ENCODE assay signal across 21 mouse cellular contexts in genomic region chr4:116666625-116667024, GRCm38 (mm10). TPM values are rescaled to one million over a fixed set of nuclear protein-coding genes. Genes with fewer than 3 reads are reported as not detected.
DNase-seq lines count a peak whose midpoint lies in the region; TF ChIP-seq lines count a peak whose summit lies in the region.
"Had no signal": no experiment of that assay in that cellular context is flagged by ENCODE, and none has a peak within 500 bp of the region (broad histone marks: within the 10 kb centered on the region; RNA-seq: fewer than 3 reads in every experiment).

No protein-coding gene starts in this region.

- no peaks in the 10 kb centered on the region for H3K27me3 ChIP-seq in C2C12 (ENCODE audit: control insufficient read depth, insufficient read depth, insufficient read length)
- H3K27me3 ChIP-seq: embryonic facial prominence, embryonic 13.5 days; forebrain, embryonic 12.5 days; hindbrain, embryonic 13.5 days; intestine, embryonic 15.5 days; Patski had no signal

- peak; percentile 89 for DNase-seq in heart, adult 11 months
- no peak for DNase-seq in heart, postnatal 10 days
- DNase-seq in brain, embryonic 14.5 days (ENCODE audit: low read depth) = peak; percentile 29
- DNase-seq in left cerebral cortex, adult 18-20 months (ENCODE audit: low spot score in 2 of 2) = no peak
- DNase-seq in kidney, adult 11 months = no peak
- no peak for DNase-seq in urinary bladder, postnatal 25 days (ENCODE audit: low spot score)
- DNase-seq: adrenal gland, postnatal 14 days; B cell, adult 2 months; cerebellum, adult 11-12 months; cerebellum, adult 9-10 months; cerebellum, postnatal 36 days; gastrocnemius, postnatal 36 days; heart, adult 18-20 months; heart, postnatal 14 days had no signal

- peak overlapping the region; percentile 30 for H3ac ChIP-seq in C2C12 (ENCODE audit: control insufficient read depth, insufficient read length, low read depth)

- H3K79me2 ChIP-seq in C2C12 (ENCODE audit: control insufficient read depth, insufficient read depth) = no peaks in the 10 kb centered on the region

- intact Hi-C loops in heart, postnatal 10 days (cut with DNase I) = no loop called here

- no peak for TF ChIP-seq POLR2A in brain, embryonic 14.5 days (IDR thresholded peaks at IDR 0.05; ENCODE audit: borderline replicate concordance, extremely low read depth, insufficient read depth, insufficient read length, poor library complexity, severe bottlenecking)

- TF ChIP-seq CTCF in C2C12 (IDR thresholded peaks at IDR 0.05; ENCODE audit: control insufficient read depth, insufficient read depth, insufficient read length) = no peak
- no peak for TF ChIP-seq CTCF in brain, embryonic 14.5 days (IDR thresholded peaks at IDR 0.05; ENCODE audit: borderline replicate concordance, extremely low read depth, insufficient read depth, insufficient read length)

- no peak overlapping the region for H3K4me3 ChIP-seq in C2C12 (ENCODE audit: insufficient read depth, poor library complexity, severe bottlenecking)
- H3K4me3 ChIP-seq: embryonic facial prominence, embryonic 13.5 days; forebrain, embryonic 12.5 days; heart, embryonic 10.5 days; hindbrain, embryonic 13.5 days; intestine, embryonic 15.5 days had no signal

- H3K79me3 ChIP-seq in C2C12 (ENCODE audit: low read depth) = no peaks in the 10 kb centered on the region

- no peaks in the 10 kb centered on the region for H3K36me3 ChIP-seq in C2C12 (ENCODE audit: control insufficient read depth, insufficient read depth)
- H3K36me3 ChIP-seq: embryonic facial prominence, embryonic 13.5 days; forebrain, embryonic 12.5 days; heart, embryonic 10.5 days; hindbrain, embryonic 13.5 days; intestine, embryonic 15.5 days had no signal

TF ChIP-seq in C2C12, 6 proteins besides CTCF, POLR2A, EP300 and RAD21:
- TF ChIP-seq MYOD1 (IDR thresholded peaks at IDR 0.05; ENCODE audit: control insufficient read depth, insufficient read length, low read depth) (peak; percentile 78), FOSL1 (IDR thresholded peaks at IDR 0.05; ENCODE audit: insufficient read depth, low read length, poor library complexity, severe bottlenecking) (no peak)

RNA-seq across cellular contexts. Expression of gene Akr1a1, which starts 15.1 kb away (rescaled TPM):
- total RNA-seq in heart, postnatal 10 days (2021) = 100 to 1,000 TPM; 419 to 457 TPM
- polyA plus RNA-seq in C2C12 (2012; fragmentation: generic; extraction: Trizol) = 737 TPM
- 573 and 658 TPM in 2 replicates for polyA plus RNA-seq in brain, embryonic 14.5 days (2012; rRNA removed)
- 100 to 1,000 TPM; 419 to 426 TPM for total RNA-seq in left cerebral cortex, adult 18-20 months (2021)

RNA-seq across cellular contexts. Expression of gene Prdx1, which starts 18.7 kb away (rescaled TPM):
- total RNA-seq in heart, postnatal 10 days (2021) = 100 to 1,000 TPM; 420 to 430 TPM
- 459 TPM for polyA plus RNA-seq in C2C12 (2012; fragmentation: generic; extraction: Trizol)
- polyA plus RNA-seq in brain, embryonic 14.5 days (2012; rRNA removed) = 148 and 177 TPM in 2 replicates
- total RNA-seq in left cerebral cortex, adult 18-20 months (2021) = 100 to 1,000 TPM; 145 to 162 TPM

RNA-seq across cellular contexts. Expression of gene Nasp, which starts 38.9 kb away (rescaled TPM):
- total RNA-seq in heart, postnatal 10 days (2021) = 10 to 100 TPM; 46.4 to 53.6 TPM
- 79.1 TPM for polyA plus RNA-seq in C2C12 (2012; fragmentation: generic; extraction: Trizol)
- polyA plus RNA-seq in brain, embryonic 14.5 days (2012; rRNA removed) = 94.4 and 113 TPM in 2 replicates
- 10 to 100 TPM; 24.4 to 30.2 TPM for total RNA-seq in left cerebral cortex, adult 18-20 months (2021)

RNA-seq across cellular contexts. Expression of gene Mmachc, which starts 41.6 kb away (rescaled TPM):
- total RNA-seq in heart, postnatal 10 days (2021) = 10 to 100 TPM; 32.8 to 40.0 TPM
- 12.5 TPM for polyA plus RNA-seq in C2C12 (2012; fragmentation: generic; extraction: Trizol)
- 21.4 and 21.7 TPM in 2 replicates for polyA plus RNA-seq in brain, embryonic 14.5 days (2012; rRNA removed)
- total RNA-seq in left cerebral cortex, adult 18-20 months (2021) = 10 to 100 TPM; 16.1 to 17.5 TPM

RNA-seq across cellular contexts. Expression of gene Ccdc163, which starts 41.7 kb away (rescaled TPM):
- total RNA-seq in heart, postnatal 10 days (2021) = 1 to 10 TPM; 8.3 to 9.1 TPM
- polyA plus RNA-seq in C2C12 (2012; fragmentation: generic; extraction: Trizol) = 22.0 TPM
- 30.1 and 59.0 TPM in 2 replicates for polyA plus RNA-seq in brain, embryonic 14.5 days (2012; rRNA removed)
- total RNA-seq in left cerebral cortex, adult 18-20 months (2021) = 1 to 10 TPM; 5.5 to 6.2 TPM

Comparison
In these comparisons a context has a peak if more than half of its experiments do, and no peak if none do; other contexts are left out.
1. DNase-seq: peak in heart, adult 11 months (single experiment) and brain, embryonic 14.5 days (single experiment); none in heart, postnatal 10 days (0 of 2), left cerebral cortex, adult 18-20 months (0 of 2), kidney, adult 11 months (single experiment) and urinary bladder, postnatal 25 days (single experiment).